Mouse (Mus musculus) gastrocnemius, adult 18-20 months (tissue): ENCODE results near the gene Cnot11. TPM values are rescaled to one million over a fixed set of nuclear protein-coding genes. Genes with fewer than 3 reads are reported as not detected.
"Not testable (repeated sequence)": the region's sequence is repeated elsewhere in the genome, so short reads cannot be mapped to it uniquely, and the experiment has no call there.

Experiments used
- DNase-seq: peaks from one replicate; pipeline ENCODE4 v3.0.0; 2021; ENCODE audit warnings: low spot score
- total RNA-seq, 2 experiments: library from RNA; stranded (reverse); gene quantifications; 2 replicates each; pipeline ENCODE4 v1.2.3; 2021

Cnot11 gene
- total RNA-seq, 2 experiments from 2014 or later, result 19.0 to 20.8 TPM

- DNase-seq, result no peak
These were observed 43.7 kb downstream of the Cnot11 start for GRCm38 (mm10) chr1:39578446-39578845.

- no peak for DNase-seq
These were observed 44.3 kb downstream of the Cnot11 start for GRCm38 (mm10) chr1:39579139-39579538.

DNA sequence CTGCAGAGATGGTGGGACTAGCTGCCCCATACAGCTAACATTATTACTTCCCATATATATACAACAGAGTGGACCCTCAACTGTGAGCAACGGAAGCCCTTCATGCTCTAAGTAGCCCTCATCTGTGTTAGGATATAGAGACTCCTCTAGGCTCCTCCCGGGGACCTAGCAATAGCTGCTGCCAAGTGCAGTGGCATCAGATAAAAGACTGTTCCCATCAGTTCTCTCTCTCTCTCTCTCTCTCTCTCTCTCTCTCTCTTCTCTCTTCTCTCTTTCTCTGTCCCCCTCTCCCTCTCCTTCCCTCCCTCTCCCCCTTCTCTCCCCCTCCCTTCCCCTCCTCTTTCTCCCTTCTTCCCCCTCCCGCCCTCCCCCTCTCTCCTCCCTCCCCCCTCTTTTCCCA, 46.4 kb downstream of the Cnot11 start:
- no peak for DNase-seq

DNA sequence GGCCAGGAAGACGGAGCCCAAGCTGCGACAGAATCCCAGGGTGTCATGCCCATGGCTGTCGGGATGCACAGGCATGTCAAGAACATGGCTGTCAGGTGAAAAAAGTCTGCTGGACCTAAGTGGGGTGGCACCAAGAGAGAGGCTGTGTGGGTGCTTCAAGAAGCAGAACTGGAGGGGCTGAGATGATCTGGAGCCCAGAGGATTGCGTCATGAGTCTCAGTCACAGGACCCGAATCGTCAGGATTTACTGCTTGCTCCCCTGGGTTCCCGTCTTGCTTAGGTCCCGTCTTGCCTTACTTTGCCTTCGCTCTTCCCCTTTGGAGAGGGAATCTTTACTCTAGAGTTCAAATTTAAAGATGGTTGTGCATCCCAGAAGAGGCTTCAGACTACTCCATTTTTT, 48.4 kb downstream of the Cnot11 start:
- DNase-seq, result no peak

DNA sequence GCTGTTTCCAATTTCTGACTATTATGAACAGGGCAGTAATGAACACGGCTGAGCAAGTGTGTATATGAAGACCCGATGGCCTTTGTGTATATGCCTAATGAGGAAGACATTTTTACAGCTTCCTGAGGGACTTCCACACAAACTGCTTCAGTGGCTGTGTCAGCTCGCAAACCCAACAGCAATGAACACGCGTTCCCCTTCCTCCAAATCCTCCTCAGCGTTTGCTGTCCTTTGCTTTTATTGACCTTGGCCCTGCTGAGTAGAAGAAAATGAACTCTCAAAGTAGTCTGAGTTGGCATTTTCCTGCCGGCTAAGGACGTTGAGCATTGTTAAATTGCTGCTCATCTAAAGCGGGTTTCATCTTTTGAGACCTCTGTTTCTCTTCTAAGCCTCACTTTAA, 50.6 kb downstream of the Cnot11 start:
- no peak for DNase-seq

DNA sequence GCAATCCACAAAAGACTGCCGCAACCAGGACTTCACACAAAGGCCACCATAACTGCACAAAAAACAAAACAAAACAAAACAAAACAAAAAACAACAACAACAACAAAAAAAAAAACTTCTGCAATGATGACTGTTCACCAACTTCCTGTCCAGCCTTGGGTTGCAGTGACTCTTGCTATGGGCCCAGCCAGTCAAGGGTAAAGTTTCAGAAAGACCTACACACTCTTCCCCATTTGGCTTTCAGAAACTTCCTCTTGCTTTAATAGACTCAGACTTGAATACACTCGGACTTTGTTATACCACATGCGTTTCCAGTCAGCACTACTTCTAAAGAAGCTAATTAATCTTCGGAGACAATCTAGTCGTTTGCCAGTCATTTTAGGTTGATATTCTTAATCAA, 55.4 kb downstream of the Cnot11 start:
- DNase-seq, result no peak

- not testable (repeated sequence) for DNase-seq
These were observed 56.8 kb downstream of the Cnot11 start for GRCm38 (mm10) chr1:39591557-39591956.

DNA sequence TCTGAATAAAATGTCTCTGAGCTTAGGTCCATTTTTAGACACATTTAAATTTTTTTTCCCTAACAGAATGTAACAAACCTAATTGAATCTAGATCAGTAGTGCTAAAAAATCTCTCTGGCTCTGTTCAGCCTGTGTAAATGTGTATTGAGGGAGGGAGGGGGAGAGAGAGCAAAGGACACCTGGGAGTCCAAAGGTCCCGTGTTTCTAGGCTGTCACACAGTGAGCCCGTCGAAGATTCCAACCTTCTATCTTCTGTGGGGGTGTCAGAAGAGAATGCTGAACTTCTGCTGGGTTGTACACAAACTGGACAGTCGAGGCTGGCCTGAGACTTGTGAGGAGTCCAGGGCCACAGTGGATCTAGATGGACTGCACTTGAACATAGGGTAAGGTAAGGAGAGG, 57.3 kb downstream of the Cnot11 start:
- no peak for DNase-seq

- no peak for DNase-seq
These were observed 59.0 kb downstream of the Cnot11 start for GRCm38 (mm10) chr1:39593836-39594235.

Other genes with a start within 250 kb of the Cnot11 start
- 100 to 1,000 TPM; 594 to 605 TPM for gene Rpl31, start 167.2 kb upstream of the Cnot11 start, total RNA-seq
- 1 to 10 TPM; 8.3 to 9.5 TPM for gene Tbc1d8, start 56.2 kb upstream of the Cnot11 start, total RNA-seq
- 1 to 10 TPM; 7.4 to 8.5 TPM for gene Rnf149, start 42.4 kb downstream of the Cnot11 start, total RNA-seq
- gene Creg2, start 116.5 kb downstream of the Cnot11 start, total RNA-seq, result under 1 TPM in 1 of 2 experiments, not detected in 1; 0.02 TPM
- gene Rfx8, start 186.0 kb downstream of the Cnot11 start, total RNA-seq, result not detected